Mouse (Mus musculus) gonadal fat pad, adult 2 months (tissue): ENCODE data around the gene Gm12184. TPM values are rescaled to one million over a fixed set of nuclear protein-coding genes. Genes with fewer than 3 reads are reported as not detected.
"Not testable (repeated sequence)": the region's sequence is repeated elsewhere in the genome, so short reads cannot be mapped to it uniquely, and the experiment has no call there.

Source experiments
- DNase-seq: peaks from one replicate; pipeline ENCODE4 v3.0.0-alpha.2; 2012; ENCODE audit warnings: low read depth
- polyA plus RNA-seq: library from polyadenylated mRNA; depleted of rRNA; stranded (reverse); fragments of >200 nt; gene quantifications from 2 replicates; pipeline ENCODE4 v1.2.3, GENCODE M21; 2012; rRNA removed

Gm12184 gene
- 11.0 and 15.0 TPM in 2 replicates for polyA plus RNA-seq

DNA sequence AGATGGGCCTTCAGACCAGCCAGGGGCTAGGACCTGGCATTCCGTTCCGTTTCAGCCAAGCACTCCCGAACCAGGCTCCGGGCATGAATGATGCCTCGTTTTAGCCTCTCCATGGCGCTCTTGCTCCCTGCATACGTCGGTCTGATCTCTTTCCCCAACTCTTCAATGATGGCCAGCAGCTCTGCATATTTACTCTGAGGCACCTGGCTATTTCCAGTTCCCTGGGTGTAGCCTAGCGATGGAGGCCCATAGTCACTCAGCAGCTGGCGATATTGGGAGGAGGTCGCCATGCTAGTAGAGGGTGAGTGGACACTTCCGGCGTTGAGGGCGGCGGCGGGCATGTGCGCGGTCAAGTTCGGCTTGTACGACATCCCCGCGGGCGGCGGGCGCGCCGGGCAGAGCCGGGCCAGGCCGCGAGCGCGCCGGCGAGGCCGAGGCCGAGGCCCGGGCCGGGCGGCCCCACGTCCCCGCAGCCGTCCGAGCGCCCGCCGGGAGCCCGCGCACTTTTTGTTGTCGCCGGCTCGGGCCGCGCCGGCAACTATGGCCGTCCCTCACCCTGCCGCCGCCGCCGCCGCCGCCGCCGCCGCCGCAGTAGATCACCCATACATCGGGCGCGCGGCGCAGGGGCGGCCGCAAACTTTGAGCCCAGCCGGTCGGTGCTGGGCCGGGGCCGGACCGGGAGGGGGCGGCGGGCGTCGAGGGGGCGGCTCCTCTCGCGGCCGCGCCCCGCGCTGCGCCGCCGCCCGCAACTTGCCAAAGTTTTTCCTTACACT lies at the start of gene Gm12184, which contains the start of gene Trim7:
Gm12184 (minus strand) TSS at position 677 of the 773 bp plus-strand sequence.
Trim7 (plus strand) TSS at position 162 of the 773 bp plus-strand sequence.
- DNase-seq: not testable (repeated sequence)

DNA sequence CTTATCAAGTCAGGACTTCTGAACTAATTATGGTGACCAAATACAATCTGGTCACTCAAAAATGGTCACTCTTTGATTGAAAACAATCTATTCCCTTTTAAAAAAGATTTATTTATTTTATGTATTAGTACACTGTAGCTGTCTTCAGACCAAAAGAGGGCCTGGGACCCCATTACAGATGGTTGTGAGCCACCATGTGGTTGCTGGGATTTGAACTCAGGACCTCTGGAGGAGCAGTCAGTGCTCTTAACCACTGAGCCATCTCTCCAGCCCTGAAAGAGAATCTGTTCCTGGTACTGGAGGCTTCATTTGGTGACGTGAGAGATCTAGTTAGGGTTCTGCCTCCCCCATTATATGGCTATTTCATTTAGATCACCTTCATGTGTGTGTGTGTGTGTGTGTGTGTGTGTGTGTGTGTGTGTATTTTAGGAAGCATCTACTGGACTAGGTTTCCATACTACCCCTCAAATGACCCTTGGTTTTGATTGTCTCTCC lies 48.9 kb upstream of the Gm12184 start:
- DNase-seq: not testable (repeated sequence)

DNA sequence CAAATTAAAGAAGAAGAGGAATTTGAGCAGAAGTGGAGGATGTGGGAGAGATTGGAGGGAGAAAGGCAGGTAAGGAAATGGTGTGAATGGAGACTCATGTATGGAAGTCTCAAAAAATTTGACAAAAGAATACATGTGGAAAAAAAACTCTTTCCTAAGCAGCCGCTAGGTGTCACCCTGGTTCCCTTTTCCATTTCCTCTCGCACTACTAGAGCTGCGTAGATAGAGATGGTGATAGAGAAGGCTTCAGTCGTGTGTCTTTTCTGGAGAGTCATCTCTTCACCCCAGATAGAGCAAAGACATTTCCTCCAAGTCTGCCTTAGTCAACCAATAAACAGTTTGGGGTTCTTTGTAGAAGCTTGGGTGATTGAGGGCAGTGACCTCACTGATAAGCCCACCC lies 48.0 kb upstream of the Gm12184 start:
- no peak for DNase-seq

DNA sequence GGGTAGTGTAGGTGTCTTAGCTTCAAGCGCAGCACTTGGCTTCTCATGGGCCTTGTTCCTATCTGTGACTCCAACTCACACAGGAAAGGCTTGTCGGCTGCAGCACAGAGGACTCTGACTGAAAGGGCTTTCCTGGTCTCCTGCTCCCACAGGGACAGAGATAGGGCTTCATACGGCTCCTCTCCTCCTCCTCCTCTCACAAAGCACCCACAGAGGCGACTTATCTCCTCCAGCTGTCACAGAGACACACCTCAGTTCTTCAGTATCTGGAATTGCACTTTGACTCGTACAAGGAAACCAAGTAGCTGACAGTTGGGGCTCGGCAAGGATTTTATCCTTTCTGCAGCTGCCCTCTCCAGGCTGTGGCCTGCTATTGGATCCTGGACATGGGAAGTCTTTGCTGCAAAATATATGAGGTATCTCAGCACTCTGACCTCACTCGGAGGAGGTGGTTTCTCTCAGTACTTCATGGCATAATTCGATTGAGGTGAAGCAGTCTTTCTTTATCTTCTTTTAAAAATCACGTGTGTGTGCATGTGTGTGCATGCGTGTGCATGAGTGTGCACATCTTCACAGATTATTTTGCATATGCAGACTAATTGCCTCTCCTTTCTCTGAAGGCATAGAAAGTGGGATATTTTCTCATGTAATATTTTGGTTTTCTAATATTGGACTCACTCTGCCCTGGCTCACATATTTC lies 47.3 kb upstream of the Gm12184 start:
- DNase-seq: no peak

DNA sequence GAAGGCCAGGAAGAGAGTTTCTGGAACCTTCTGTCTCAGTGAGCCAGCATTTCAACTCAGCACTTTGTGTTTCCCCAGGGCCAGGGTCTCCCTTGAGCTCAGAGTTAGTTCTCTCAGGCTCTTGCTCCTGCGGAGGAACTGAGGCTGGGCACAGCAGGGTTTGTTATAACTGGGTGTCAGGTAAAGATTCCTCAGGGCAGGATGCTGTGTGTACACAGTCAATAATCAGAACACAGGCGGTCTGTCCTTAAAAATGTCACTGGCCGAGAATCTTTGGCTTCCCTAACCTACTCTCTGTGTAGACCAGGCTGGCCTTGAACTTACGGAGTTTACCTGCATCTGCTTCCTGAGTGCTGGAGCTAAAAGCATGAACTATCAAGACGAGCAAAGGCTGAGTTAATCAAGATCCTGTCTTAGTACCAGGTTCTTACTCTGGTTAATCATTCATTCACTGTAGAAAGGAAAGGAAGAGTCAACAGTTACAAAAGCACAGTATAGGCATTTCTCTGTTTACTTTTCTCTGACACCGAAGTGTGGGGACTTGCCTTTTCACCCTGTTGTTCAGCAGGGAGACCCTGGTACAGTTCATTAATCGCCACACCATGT lies 46.3 kb upstream of the Gm12184 start:
- DNase-seq: no peak

DNA sequence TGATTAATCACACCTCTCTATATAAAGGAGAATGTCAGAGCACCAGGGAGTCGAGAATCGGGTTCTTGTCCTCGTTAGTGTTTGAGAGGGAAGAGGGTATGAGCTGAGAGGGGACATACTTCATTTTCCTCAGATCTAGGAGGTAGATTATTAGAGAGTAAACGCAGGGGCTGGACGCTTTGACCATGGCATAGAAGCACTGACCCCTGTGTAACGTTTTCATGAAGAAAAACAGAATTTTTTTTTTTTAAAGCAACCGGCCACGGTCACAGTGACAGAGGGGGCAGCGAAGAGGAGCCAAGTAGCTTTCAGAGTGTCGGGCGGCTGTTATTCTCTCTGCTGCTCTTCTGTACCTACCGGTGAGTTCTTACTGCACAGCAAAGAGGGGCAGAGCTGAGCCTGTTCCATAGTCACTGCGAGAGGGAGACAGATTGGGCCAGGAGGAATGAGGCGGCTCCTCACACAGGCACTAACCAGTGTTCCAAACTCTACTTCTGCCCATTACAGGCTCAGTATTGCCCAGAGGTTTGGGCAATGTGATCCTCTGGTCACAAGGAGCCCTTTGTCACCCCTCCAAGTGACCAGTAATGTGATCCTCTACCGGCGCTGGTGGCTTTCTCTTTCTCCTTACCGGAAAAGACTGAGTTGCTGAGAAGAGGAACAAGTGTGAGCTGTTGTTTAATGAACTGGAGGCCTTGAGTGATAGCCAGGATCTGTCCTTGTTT lies 45.5 kb upstream of the Gm12184 start:
- no peak for DNase-seq

DNA sequence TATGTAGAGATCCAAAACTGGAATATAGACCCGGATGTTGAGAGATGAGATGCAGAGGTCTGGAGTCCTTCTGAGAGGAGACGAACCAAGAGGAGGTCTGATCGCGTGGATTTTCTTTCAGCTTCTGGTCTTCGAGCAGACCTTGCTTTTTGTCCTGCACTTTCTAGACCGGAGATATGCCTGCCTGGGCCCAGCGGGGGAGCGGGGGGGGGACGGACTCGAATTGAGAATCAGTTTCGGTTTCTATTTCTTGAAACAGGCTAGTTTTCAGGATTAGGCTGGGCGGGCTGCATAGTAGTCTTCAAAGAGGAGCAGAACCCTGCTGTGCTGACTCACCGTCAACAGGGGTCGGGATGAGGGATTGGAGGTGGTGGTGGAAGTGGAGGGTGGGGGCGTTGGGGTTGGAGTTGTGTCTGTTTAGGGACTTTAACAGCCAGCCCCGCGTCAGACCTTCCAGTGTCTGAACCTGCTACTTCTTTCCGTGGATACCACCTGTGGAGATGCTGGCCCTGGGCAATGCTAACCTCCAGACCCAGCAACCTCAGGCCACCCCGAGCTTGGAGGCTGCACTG lies 44.8 kb upstream of the Gm12184 start, which contains the start of gene Irgm1:
Irgm1 (minus strand) TSS at position 483 of the 572 bp plus-strand sequence.
- DNase-seq: no peak

DNA sequence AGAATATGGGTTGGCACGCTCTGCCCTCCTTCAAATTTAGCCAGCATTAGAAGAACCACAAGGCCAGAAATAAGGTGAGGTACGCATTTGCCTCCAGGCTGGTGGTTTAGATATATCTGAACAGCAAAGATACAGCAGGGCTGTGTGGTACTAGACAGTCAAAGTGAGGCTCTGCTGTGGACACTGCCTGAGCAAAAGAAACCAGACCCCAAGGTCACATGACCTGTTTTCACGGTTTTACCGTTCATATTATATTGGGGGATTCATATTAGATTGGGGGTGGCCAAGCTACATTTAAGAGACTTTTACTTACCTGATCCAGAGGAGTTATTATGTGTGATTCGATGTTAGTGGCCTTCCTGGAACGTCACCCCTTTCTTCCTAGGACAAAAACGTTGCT lies 44.3 kb upstream of the Gm12184 start:
- no peak for DNase-seq

DNA sequence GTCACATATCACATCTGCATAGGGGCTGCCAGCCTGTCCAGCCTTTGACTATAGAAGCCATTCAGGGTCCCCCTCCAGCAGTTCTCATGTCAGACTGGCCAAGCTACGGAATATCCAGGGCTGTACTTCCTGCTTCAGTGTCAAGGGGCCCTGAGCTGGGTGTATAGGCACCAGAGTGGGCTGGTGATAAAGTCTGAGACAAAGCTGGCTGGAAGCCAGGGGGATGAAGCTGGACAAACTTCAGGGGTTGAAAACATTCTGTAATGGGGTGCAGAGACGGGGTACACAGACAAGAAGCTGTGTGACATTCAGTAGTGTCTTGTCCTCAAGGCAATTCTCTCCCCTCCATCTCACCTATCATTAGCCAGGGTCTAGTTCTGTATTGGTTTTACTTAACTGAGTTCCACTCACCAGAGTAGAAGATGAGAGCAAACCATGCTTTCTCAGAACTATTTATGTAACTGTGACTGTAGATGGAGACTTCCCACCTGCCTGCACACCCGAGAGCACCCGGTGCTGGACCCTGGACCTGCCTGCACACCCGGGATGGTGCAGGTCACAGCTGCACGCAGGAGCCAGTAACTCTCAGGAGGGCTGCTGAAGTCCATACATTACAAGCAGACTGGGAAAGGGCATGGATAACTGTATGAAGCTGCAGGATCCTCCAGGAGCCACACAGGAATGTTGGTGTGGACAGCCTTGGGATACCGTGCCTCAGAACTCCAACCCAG lies 43.1 kb upstream of the Gm12184 start:
- no peak for DNase-seq

DNA sequence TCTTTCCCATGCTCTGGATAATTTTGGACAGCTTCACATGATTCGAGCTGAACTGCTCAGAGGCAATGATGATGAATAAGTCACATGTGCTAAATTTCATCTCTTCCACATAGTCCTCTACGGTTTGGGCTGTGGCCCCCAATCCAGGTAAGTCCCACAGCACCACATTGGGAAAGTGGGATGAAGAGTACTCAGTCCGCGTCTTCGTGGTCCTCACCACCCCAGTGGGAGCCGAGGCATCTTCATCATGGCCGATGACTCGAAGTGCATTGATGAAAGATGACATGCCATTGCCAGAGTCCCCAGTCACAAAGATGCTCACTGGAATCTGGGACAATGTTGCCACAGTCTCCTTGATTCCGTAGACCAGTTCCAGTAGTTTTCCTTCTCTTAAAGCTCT lies 40.0 kb upstream of the Gm12184 start:
- DNase-seq: no peak

DNA sequence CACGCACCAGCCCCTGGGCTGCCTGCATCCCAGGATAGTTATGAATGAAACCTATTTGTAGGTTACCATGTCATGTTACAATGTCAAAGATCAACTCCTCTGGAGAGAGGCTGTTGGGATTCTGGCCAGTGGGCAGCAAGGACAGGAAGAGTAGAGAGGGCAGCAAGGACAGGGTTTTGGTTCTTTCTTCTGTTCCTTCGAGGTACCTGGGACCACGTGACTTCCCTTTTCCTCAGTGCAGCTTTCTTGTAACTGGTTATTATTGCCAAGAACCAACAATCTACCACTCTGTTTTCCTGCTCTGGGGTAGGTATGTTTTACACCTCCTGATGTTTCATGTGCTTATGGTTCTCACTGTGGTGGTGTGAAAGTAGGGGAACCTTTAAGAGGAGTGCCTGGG lies 37.4 kb upstream of the Gm12184 start:
- no peak for DNase-seq

DNA sequence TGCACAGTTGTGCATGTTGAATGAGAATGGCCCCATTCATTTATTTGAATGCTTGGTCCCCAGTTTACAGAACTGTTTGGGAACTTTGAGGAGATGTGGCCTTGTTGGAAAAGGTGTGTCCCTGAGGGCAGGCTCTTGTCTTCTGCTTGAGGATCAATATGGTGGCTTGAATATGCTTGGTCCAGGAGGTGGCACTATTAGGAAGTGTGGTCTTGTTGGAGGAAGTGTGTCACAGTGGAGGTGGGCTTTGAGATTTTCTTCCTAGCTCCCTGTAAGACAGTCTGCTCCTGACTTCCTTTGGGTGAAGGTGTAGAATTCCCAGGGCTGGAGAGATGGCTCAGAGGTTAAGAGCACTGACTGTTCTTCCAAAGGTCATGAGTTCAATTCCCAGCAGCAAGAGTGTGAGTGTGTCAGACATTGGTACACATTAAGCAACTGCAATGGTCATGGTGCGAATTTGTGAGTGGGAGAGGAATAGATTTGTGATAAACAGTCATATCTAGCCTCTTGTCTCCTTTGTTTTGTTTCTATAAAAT lies 36.4 kb upstream of the Gm12184 start:
- DNase-seq: no peak

DNA sequence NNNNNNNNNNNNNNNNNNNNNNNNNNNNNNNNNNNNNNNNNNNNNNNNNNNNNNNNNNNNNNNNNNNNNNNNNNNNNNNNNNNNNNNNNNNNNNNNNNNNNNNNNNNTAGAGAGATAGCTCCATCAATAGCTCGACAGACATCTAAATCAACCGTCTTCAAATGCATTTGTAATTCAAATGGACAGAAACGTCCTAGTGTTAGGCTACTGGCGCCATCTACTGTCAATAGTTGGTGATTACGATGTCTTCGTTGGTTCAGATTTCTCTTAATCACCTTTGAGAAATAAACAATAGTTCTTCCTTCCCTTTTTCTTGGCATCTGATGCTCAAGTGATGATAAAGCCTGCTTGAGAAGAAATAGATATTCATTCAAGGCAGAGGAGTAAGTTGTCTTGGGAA lies 32.6 kb upstream of the Gm12184 start:
- no peak for DNase-seq

DNA sequence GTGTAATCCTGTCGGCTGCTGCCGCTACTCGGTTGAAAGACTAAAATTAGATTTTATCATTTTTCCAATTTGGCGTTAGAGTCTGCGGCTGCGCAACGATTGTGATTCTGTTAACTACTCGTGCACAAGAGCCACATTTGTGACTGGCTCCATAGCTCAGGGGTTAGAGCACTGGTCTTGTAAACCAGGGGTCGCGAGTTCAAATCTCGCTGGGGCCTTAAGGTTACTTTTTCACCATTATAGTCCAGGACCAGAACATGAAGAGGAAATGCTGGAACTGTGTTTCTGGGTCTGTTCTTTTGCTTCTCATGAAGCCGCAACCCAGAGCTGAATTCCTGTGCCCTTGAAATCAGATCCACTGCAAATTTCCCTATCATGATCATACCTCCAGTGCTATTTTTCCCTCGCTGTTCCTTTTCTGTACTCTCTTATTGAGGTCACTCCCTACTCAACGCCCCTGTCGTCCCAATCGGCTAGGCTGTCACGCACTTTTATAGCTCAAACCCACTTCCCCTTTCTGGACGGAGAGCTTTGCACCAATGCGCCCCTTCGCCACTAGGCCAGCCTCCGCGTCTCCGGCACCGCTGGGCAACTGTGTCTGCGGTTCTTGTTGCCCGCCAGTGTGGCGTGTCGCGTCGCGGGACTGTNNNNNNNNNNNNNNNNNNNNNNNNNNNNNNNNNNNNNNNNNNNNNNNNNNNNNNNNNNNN lies 27.2 kb upstream of the Gm12184 start:
- no peak for DNase-seq

DNA sequence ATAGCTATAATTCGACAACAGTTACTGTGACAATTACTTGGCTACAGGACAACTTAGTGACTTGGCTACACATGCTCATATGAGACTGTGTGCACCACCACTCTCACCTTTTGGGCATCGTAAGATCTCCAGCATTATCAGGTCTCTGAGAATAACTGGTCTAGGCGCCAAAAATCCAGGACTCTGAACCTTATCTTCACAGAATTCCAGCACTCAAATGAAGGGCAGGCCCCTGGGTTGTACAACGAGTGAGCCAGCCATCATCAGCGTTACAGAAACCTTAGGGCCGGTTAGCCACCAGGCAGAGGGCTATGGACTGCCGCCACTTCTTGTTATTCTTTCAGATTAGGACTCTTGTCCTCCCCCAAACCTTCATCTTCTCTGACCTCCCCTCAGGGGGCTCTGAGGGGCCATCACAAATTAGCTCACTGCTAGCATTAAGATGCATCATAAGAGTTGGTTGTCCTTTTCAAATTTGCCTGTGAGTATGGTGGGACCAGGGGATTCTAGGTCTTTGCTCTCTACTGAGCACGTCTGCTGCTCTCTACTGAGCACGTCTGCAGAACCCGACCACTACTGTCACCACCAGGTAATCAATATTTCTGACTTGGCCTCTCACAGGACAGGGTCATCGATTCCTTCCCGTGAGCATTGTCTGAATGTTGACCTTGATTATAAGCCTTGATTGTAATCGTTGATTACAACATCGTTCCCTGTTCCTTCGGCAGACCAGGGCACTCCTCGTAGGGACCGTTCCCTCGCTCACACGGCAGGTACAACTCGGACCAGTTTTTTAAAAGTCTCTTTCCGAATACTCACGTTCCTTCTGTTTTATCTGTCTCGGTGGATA lies 26.4 kb upstream of the Gm12184 start:
- no peak for DNase-seq

DNA sequence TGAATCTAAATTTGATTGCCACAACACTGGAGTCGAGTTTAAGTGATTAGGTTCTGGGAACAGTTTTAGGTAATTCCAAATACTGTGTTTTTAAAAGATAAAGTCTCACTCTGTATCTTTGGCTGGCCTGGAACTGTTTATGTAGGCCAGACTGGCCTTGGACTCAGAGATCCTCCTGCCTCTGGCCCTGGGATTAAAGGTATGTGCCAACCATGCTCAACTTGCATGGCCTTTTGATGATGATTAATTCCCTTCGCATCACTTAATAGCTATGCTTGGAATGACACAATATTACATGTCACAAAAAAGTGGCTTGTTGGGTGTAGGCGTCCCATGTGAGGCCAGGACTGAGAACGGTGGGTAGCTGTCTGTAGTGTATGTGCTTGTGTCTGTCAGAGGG lies 25.7 kb upstream of the Gm12184 start:
- no peak for DNase-seq

DNA sequence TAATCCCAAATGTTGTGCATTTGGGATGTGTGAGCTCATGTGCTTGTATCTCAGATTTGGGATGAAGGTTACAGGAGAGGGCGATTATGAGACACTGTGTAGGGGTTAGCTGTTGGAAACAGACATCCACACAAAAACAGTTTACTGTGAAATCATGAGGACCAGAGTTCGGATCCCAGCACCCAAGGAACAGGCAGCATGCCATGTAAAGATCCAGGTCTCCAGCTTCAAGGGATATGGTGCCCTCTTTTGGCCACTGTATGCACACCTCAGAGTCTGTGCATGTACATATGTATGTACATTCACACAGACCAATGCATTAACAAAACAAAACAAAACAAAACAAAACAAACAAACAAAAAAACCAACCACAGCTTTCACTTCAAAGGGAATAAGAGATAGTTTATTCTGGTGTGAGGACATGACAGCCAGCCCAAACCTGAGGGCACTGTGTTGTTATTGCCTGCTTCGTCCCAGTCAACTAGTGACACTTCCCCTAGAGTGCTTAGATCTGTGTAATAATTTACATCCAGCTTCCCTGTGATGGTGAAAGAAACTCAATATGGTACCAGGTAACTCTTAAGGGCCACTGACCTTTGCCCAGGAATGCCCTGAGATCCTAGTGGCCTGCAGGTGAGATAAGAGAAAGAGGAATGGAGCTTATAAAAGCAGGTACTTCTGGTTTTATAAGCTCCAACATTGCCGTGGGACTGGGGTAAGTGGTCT lies 25.0 kb upstream of the Gm12184 start:
- DNase-seq: no peak

DNA sequence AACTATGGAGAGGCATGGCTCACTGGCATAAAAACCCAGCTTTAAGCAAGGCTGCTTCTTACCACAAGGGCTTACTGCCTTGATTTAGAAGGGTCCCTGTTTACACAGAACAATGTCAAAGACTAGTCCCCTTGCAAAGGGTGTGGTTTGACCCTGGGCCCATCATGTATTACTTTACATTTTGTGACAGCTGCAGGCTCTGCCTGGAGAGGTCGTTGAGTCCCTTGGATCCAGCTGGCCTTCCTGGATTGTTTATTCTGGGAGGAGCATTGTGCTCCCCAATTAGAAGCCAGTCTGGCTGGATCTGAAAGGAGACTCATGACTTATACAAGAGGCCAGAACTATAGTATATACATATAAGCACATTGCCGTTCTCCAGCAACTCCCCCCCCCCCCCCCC lies 23.8 kb upstream of the Gm12184 start:
- no peak for DNase-seq
